Mouse (Mus musculus) liver, postnatal 0 days (tissue): ENCODE data around the gene Srcin1. TPM values are rescaled to one million over a fixed set of nuclear protein-coding genes. Genes with fewer than 3 reads are reported as not detected.

ENCODE experiments used
- ATAC-seq: fragments of 200-750 bp; cut with Nextera tagmentation; 2 replicates; pipeline ENCODE4 v1.8.0; 2017; ENCODE audit warnings: mild to moderate bottlenecking, moderate library complexity
- DNase-seq: peaks from one replicate; pipeline ENCODE4 v3.0.0-alpha.2; 2016
- H3K27ac ChIP-seq: fragments of 300-500 bp; sonication (generic); 2 replicates; pipeline ENCODE4 v1.5.1; 2014; ENCODE audit warnings: antibody characterized with exemption, moderate library complexity, mild to moderate bottlenecking, low read depth
- H3K27me3 ChIP-seq: fragments of 300-500 bp; sonication (generic); 2 replicates; pipeline ENCODE4 v1.6.1; 2014; ENCODE audit warnings: low read length, control low read depth, mixed read lengths; ENCODE audit not compliant: insufficient read depth
- H3K36me3 ChIP-seq: fragments of 300-500 bp; sonication (generic); replicated peaks from 2 replicates; pipeline ENCODE4 v1.6.1; 2014; ENCODE audit warnings: mild to moderate bottlenecking, control low read depth, low read length, moderate library complexity, mixed read lengths; ENCODE audit not compliant: insufficient read depth
- H3K4me1 ChIP-seq: fragments of 300-500 bp; sonication (generic); 2 replicates; pipeline ENCODE4 v1.6.1; 2014; ENCODE audit warnings: antibody characterized with exemption, mild to moderate bottlenecking, control low read depth; ENCODE audit not compliant: insufficient read depth
- H3K4me2 ChIP-seq: fragments of 300-500 bp; sonication (generic); 2 replicates; pipeline ENCODE4 v1.6.1; 2014; ENCODE audit warnings: low read depth, mild to moderate bottlenecking, low read length, moderate library complexity, mixed read lengths
- H3K4me3 ChIP-seq: fragments of 300-500 bp; sonication (generic); 2 replicates; pipeline ENCODE4 v1.5.1; 2014; ENCODE audit warnings: low read depth, low read length
- H3K9ac ChIP-seq: fragments of 300-500 bp; sonication (generic); replicated peaks from 2 replicates; pipeline ENCODE4 v1.6.1; 2014; ENCODE audit warnings: mild to moderate bottlenecking, moderate library complexity
- H3K9me3 ChIP-seq: fragments of 300-500 bp; sonication (generic); 2 replicates; pipeline ENCODE4 v1.6.1; 2016; ENCODE audit warnings: mild to moderate bottlenecking, control low read depth, low read length, mixed read lengths
- CTCF ChIP-seq: sonication (generic); IDR thresholded peaks from 2 replicates; pipeline ENCODE4 v1.5.1; 2016; ENCODE audit warnings: antibody characterized with exemption, low read depth
- EP300 ChIP-seq: IDR thresholded peaks from 2 replicates; pipeline ENCODE4 v1.6.1; 2016; ENCODE audit warnings: antibody characterized with exemption, low read depth, mild to moderate bottlenecking
- WGBS: fragments of 180-500 bp; shearing (Covaris S2); extraction: QIAGEN DNeasy Blood & Tissue Kit; methylation state at CpG from one replicate; pipeline ENCODE4 v1.1.7; 2014; ENCODE audit not compliant: insufficient replicate concordance; 5-methylcytosine and 5-hydroxymethylcytosine counted together
- polyA plus RNA-seq: library from polyadenylated mRNA; unstranded; fragments of >200 nt; fragmentation: Nextera tagmentation; extraction: Ambion mirVana; gene quantifications from 2 replicates; pipeline ENCODE4 v1.2.1, GENCODE M21; 2015

Srcin1 gene
- polyA plus RNA-seq, 1 experiment from 2014 or later = 0.02 TPM

DNA sequence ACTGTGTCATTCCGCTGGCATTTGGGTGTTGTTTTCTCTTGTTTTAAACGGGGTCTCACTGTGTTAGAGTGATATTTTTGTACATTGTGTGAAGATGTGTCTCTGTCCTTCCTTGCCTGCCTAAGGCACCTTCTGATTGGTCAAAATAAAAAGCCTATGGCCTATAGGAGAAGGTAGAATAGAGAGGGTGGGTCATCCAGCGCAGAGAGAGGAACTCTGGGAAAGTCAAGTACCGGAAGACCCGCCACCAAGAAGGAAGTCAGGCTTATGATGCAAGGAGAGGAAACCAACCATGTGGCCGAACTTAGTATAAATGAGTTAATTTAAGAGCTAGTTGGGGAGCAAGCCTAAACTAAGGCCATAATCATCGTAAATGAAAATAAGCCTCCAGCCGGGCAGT lies 23.1 kb upstream of the Srcin1 start:
- 71% methylated on average over 8 of the region's 8 CpGs for whole genome bisulfite sequencing
- no peak for DNase-seq
- Histone ChIP-seq H3K4me1 (no peaks in the 10 kb centered on the region), H3K4me2 (no peak overlapping the region), H3K9me3 (no peaks in the 10 kb centered on the region), H3K36me3 (no peaks in the 10 kb centered on the region), H3K4me3 (no peak overlapping the region), H3K27me3 (no peaks in the 10 kb centered on the region), H3K9ac (no peak overlapping the region), H3K27ac (no peak overlapping the region)
- TF ChIP-seq CTCF = no peak
- no peak for TF ChIP-seq EP300
- no peak for ATAC-seq

DNA sequence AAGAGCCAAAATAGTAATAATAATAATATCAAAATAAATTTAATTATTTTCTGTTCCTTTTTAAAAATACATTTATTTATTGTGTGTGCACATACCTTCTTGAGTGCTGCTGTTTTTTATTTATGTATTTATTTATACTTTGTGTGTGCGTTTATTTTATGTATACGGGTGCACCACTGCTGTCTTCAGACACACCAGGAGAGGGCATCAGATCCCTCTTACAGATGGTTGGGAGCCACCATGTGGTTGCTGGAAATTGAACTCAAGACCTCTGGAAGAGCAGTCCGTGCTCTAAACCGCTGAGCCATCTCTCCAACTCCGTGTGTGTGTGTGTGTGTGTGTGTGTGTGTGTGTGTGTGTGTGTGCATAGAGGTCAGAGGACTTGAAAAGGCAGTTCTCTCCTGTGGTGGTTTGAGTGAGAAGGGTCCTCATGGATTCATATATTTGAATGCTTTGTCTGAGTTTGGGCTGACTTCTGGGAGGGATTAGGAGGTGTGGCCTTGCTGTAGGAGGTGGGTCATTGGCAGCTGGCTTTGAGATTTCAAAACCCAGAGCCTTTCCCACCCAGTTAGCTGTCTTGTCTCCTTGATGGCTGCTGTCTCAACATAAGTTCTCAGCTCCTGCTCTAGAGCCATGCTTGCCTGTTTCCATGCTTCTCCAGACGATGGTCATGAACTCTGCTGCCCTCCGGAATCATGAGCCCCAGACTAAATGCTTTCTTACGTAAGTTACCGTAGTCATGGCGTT lies 22.1 kb upstream of the Srcin1 start:
- no peak for TF ChIP-seq CTCF
- no peak for TF ChIP-seq EP300
- Histone ChIP-seq H3K27me3 (no peaks in the 10 kb centered on the region), H3K4me3 (no peak overlapping the region), H3K9ac (no peak overlapping the region), H3K9me3 (no peaks in the 10 kb centered on the region), H3K27ac (no peak overlapping the region), H3K4me1 (no peaks in the 10 kb centered on the region), H3K4me2 (no peak overlapping the region), H3K36me3 (no peaks in the 10 kb centered on the region)
- WGBS = 76% methylated on average over 10 of the region's 10 CpGs
- DNase-seq = no peak
- ATAC-seq = no peak

GRCm38 (mm10) chr11:97594136-97594535 lies 18.1 kb upstream of the Srcin1 start:
- H3K9ac ChIP-seq = no peak overlapping the region
- no peak for TF ChIP-seq EP300
- no peak for TF ChIP-seq CTCF
- H3K4me3 ChIP-seq = no peak overlapping the region
- no peaks in the 10 kb centered on the region for H3K36me3 ChIP-seq
- ATAC-seq (no peak), DNase-seq (no peak)
- H3K27ac ChIP-seq = no peak overlapping the region
- 37% methylated on average over 6 of the region's 6 CpGs for WGBS
- 0 out of 2 replicates have a peak overlapping the region, but pooled peaks have one; percentile 24 for H3K4me2 ChIP-seq
- H3K9me3 ChIP-seq = no peaks in the 10 kb centered on the region
- no peaks in the 10 kb centered on the region for H3K4me1 ChIP-seq
- peaks cover 4% of the 10 kb centered on the region; the same call in 1 of the 2 replicates for H3K27me3 ChIP-seq

- Histone ChIP-seq H3K36me3 (no peaks in the 10 kb centered on the region), H3K4me2 (no peak overlapping the region), H3K27ac (no peak overlapping the region), H3K4me3 (no peak overlapping the region), H3K4me1 (no peaks in the 10 kb centered on the region), H3K9ac (no peak overlapping the region), H3K9me3 (no peaks in the 10 kb centered on the region), H3K27me3 (peaks cover 4% of the 10 kb centered on the region; the same call in 1 of the 2 replicates)
- DNase-seq (no peak), ATAC-seq (no peak)
- TF ChIP-seq EP300 (no peak), CTCF (no peak)
- 34% methylated on average over 5 of the region's 5 CpGs for WGBS
These were observed 15.9 kb upstream of the Srcin1 start for GRCm38 (mm10) chr11:97591910-97592309.

DNA sequence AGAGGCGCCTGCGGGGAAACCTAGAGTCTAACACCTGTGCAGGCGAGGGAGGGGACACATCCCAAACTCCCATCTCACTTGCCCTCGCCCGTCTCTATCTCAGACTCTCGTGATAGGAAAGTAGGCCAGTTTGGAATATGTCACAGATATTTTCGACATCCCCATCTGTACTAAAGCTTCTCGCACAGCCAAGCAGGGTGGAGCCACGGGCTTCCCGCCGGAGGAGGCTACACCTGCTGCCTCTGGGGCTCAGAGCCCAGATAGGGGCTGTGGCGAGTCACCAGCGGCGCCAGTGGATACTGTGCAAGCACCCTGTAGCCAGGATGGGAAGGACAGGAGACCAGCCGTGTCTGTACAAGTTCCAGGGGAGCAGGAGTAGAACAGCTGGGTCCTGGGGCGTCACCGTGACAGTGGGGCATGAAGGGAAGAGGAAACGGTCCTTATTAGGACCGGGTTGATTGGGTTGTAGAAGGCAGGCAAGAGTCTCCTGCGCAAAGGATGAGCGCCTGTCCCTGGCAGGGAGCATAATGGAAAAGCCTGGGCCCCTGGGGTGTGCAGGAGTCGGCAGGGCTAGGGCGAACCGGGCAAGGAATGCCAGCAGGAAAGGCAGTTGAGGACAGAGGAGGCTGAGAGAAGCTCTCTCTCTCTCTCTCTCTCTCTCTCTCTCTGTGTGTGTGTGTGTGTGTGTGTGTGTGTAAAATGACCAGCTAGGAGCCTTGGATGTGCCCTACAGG lies 14.4 kb upstream of the Srcin1 start:
- ATAC-seq = no peak
- 57% methylated on average over 24 of the region's 24 CpGs for WGBS
- Histone ChIP-seq H3K4me1 (no peaks in the 10 kb centered on the region), H3K4me2 (no peak overlapping the region), H3K9me3 (no peaks in the 10 kb centered on the region), H3K27ac (no peak overlapping the region), H3K9ac (no peak overlapping the region), H3K36me3 (no peaks in the 10 kb centered on the region), H3K4me3 (no peak overlapping the region), H3K27me3 (peaks cover 4% of the 10 kb centered on the region; the same call in 1 of the 2 replicates)
- no peak for DNase-seq
- no peak for TF ChIP-seq CTCF
- TF ChIP-seq EP300 = no peak

DNA sequence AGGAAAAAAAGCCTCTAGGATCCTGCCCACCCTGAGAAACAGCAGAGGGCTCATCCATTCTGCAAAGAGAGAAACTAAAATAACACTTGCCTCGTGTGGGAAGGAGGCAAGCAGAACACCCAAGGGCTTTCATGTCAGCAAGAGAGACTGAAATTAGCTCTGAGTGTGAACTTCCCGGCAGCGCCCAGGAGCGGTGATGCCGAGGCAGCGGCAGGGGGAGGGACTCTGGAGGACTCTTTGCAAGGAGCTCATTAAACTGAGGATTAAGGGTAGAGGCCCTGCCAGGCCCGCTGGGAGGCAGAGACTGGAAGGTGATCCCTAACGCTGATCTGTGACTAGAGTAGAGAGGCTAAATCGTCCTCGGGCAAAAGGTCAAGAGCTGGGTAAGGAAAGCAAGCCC lies 13.2 kb upstream of the Srcin1 start:
- Histone ChIP-seq H3K36me3 (no peaks in the 10 kb centered on the region), H3K4me2 (no peak overlapping the region), H3K27ac (no peak overlapping the region), H3K27me3 (peaks cover 4% of the 10 kb centered on the region; the same call in 1 of the 2 replicates), H3K9ac (no peak overlapping the region), H3K4me1 (no peaks in the 10 kb centered on the region), H3K4me3 (no peak overlapping the region), H3K9me3 (no peaks in the 10 kb centered on the region)
- 41% methylated on average over 10 of the region's 10 CpGs for WGBS
- ATAC-seq = no peak
- DNase-seq = no peak
- TF ChIP-seq EP300 = no peak
- TF ChIP-seq CTCF = no peak
